ENCODE assay signal across 8 mouse cellular contexts in the genomic region with DNA sequence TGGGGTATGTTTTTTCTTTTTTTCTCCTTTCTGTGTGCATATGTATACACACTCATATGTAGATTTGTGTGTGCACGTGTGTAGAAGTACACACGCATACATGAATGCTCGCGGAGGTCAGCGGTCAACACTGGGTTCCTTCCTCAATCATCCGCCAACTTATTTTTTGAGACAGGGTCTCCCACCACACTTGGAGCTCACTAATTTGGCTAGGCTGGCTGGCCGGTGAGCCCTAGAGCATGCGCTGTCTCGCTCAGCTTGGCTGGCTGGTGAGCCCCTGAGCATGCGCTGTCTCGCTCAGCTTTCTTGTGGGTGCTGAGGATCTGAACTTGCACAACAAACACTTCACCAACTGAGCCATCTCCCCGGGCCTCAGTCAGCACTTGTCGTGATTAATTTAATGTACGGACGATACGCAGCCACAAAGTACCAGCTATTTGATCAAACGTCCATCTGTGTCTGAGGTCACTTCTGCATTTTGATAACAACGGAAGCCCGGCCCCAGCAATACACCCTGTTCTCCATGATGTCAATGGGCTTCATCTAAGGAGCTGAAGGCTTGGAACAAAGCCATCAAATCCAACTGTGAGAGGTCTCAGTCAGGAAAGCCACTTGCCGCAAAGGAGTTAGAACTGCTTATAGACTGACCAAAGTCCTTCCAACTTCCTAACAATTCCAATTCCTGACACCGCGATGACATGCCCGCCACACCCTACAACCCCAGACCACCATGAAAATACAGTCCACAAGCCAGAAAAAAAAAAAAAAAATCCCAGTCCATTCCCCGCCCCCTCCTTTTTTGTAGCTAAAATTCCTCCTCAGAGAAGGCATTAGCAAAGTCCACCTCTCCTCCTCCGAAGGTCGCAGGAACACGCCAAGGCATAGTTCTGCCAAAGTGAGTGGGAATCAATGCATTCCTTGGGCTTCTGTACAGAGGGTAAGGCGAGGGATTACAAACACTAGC. TPM values are rescaled to one million over a fixed set of nuclear protein-coding genes. Genes with fewer than 3 reads are reported as not detected.
DNase-seq lines count a peak whose midpoint lies in the region; ATAC-seq and TF ChIP-seq lines count a peak whose summit lies in the region.

No protein-coding gene starts in this region.

- H3K27ac ChIP-seq in ES-E14 (ENCODE audit: insufficient read depth, low read depth, low read length, poor library complexity, severe bottlenecking) = peak overlapping the region; percentile 77
- H3K27ac ChIP-seq in heart, embryonic 12.5 days (ENCODE audit: poor library complexity, severe bottlenecking) = no peak overlapping the region
- H3K27ac ChIP-seq in limb, embryonic 13.5 days = no peak overlapping the region
- H3K27ac ChIP-seq in midbrain, embryonic 13.5 days = no peak overlapping the region

- no peaks in the 10 kb centered on the region for H3K36me3 ChIP-seq in ES-E14 (ENCODE audit: control insufficient read depth, insufficient read depth, low read length, poor library complexity, severe bottlenecking)
- H3K36me3 ChIP-seq in heart, embryonic 12.5 days = no peaks in the 10 kb centered on the region
- no peaks in the 10 kb centered on the region for H3K36me3 ChIP-seq in limb, embryonic 13.5 days
- H3K36me3 ChIP-seq in midbrain, embryonic 13.5 days = no peaks in the 10 kb centered on the region

- H3K4me3 ChIP-seq in ES-E14 (ENCODE audit: insufficient read depth in 1 of 2, low read depth in 1 of 2, low read length in 2 of 2, poor library complexity in 1 of 2, severe bottlenecking in 1 of 2) = peak overlapping the region; percentile 42 to 44
- H3K4me3 ChIP-seq in heart, embryonic 12.5 days = peak overlapping the region; percentile 21; the same call in 1 of the 2 replicates
- no peak overlapping the region for H3K4me3 ChIP-seq in limb, embryonic 13.5 days
- no peak overlapping the region for H3K4me3 ChIP-seq in midbrain, embryonic 13.5 days (replicated peaks)

- H3K4me2 ChIP-seq in heart, embryonic 12.5 days = peak overlapping the region; percentile 52
- H3K4me2 ChIP-seq in limb, embryonic 13.5 days (replicated peaks) = peak overlapping the region; percentile 33
- H3K4me2 ChIP-seq in midbrain, embryonic 13.5 days (replicated peaks) = peak overlapping the region; percentile 22; the same call in 1 of the 2 replicates

- no peaks in the 10 kb centered on the region for H3K27me3 ChIP-seq in heart, embryonic 12.5 days (replicated peaks)
- H3K27me3 ChIP-seq in limb, embryonic 13.5 days = peaks cover 17% of the 10 kb centered on the region
- no peaks in the 10 kb centered on the region for H3K27me3 ChIP-seq in midbrain, embryonic 13.5 days

- H3K9ac ChIP-seq in ES-E14 (ENCODE audit: insufficient read depth, low read depth, low read length, poor library complexity, severe bottlenecking) = peak overlapping the region; percentile 48; the same call in 1 of the 2 replicates
- H3K9ac ChIP-seq in heart, embryonic 12.5 days = no peak overlapping the region
- H3K9ac ChIP-seq in limb, embryonic 13.5 days = no peak overlapping the region
- H3K9ac ChIP-seq in midbrain, embryonic 13.5 days (replicated peaks) = no peak overlapping the region; the same call in 1 of the 2 replicates

- in situ Hi-C loops in ES-E14 (cut with MboI; ENCODE audit: low sequenced_read_pairs in 2 of 2, unreplicated experiment in 2 of 2) = loop anchor here in 1 of 2 experiments (5.0 to 10.0 kb wide), 2 partner anchors 267 to 425 kb away; a partner anchor contains a TSS

- WGBS in heart, embryonic 12.5 days = 41% methylated on average over 28 of the region's 28 CpGs
- WGBS in limb, embryonic 13.5 days = 52% methylated on average over 28 of the region's 28 CpGs
- 57% methylated on average over 28 of the region's 28 CpGs for WGBS in midbrain, embryonic 13.5 days

- peak; percentile 59 for DNase-seq in ES-E14 (ENCODE audit: low read depth, low spot score)
- DNase-seq in brain, adult 2 months (ENCODE audit: low read depth, low spot score) = peak; percentile 68
- no peak for DNase-seq in spleen, postnatal 36 days (ENCODE audit: low spot score in 2 of 2)
- no peak for DNase-seq in urinary bladder, postnatal 36 days (ENCODE audit: low spot score in 2 of 2)

- peak; percentile 49; the same call in 1 of the 2 replicates for ATAC-seq in heart, embryonic 12.5 days (ENCODE audit: insufficient number of reproducible peaks, low FRiP score)
- ATAC-seq in limb, embryonic 13.5 days (ENCODE audit: low FRiP score, low read depth) = peak; percentile 32; the same call in 1 of the 2 replicates
- no peak for ATAC-seq in midbrain, embryonic 13.5 days
- ATAC-seq in erythroid progenitor cell, adult 5-6 weeks (replicated peaks; ENCODE audit: low FRiP score, poor library complexity, severe bottlenecking) = no peak

- H3K4me1 ChIP-seq in ES-E14 (ENCODE audit: control insufficient read depth in 2 of 2, insufficient read depth in 2 of 2, low read length in 2 of 2, poor library complexity in 1 of 2) = peaks cover 4 to 17% of the 10 kb centered on the region in 2 experiments
- peaks cover 13% of the 10 kb centered on the region; the same call in 1 of the 2 replicates for H3K4me1 ChIP-seq in heart, embryonic 12.5 days (replicated peaks)
- no peaks in the 10 kb centered on the region for H3K4me1 ChIP-seq in limb, embryonic 13.5 days
- H3K4me1 ChIP-seq in midbrain, embryonic 13.5 days (replicated peaks) = no peaks in the 10 kb centered on the region; the same call in 1 of the 2 replicates

- no peaks in the 10 kb centered on the region for H3K9me3 ChIP-seq in ES-E14 (ENCODE audit: control insufficient read depth, insufficient read depth, low read depth, low read length)
- H3K9me3 ChIP-seq in heart, embryonic 12.5 days (replicated peaks) = no peaks in the 10 kb centered on the region
- H3K9me3 ChIP-seq in limb, embryonic 13.5 days = no peaks in the 10 kb centered on the region
- no peaks in the 10 kb centered on the region for H3K9me3 ChIP-seq in midbrain, embryonic 13.5 days

TF ChIP-seq in ES-E14, 5 proteins besides CTCF, POLR2A, EP300 and RAD21:
- TF ChIP-seq MAFK (IDR thresholded peaks at IDR 0.05; ENCODE audit: insufficient read depth, low read depth, low read length) (no peak), ZNF384 (IDR thresholded peaks at IDR 0.05; ENCODE audit: low read depth, low read length) (peak; percentile 93)

RNA-seq across cellular contexts. Expression of a gene that starts 29.6 kb away (rescaled TPM):
- 62.1 and 83.4 TPM in 2 replicates for total RNA-seq in ES-E14 (2012; rRNA removed)
- 142 and 147 TPM in 2 replicates for polyA plus RNA-seq in heart, embryonic 12.5 days (2016; fragmentation: Nextera tagmentation; extraction: Ambion mirVana)
- 146 and 149 TPM in 2 replicates for polyA plus RNA-seq in limb, embryonic 13.5 days (2015; fragmentation: Nextera tagmentation; extraction: Ambion mirVana)
- polyA plus RNA-seq in midbrain, embryonic 13.5 days (2015; fragmentation: Nextera tagmentation; extraction: Ambion mirVana) = 136 and 147 TPM in 2 replicates
- total RNA-seq in erythroid progenitor cell, adult 5-6 weeks (2015; ENCODE audit: low replicate concordance) = 65.2 and 80.1 TPM in 2 replicates
- 113 and 118 TPM in 2 replicates for total RNA-seq in erythroid progenitor cell, adult 5-6 weeks (2017; ENCODE audit: low replicate concordance)

Comparison
In these comparisons a context has a peak if more than half of its experiments do, and no peak if none do; other contexts are left out.
1. DNase-seq: peak in ES-E14 (single experiment) and brain, adult 2 months (single experiment); none in spleen, postnatal 36 days (0 of 2) and urinary bladder, postnatal 36 days (0 of 2).
2. H3K4me3 ChIP-seq: peak in ES-E14 (2 of 2) and heart, embryonic 12.5 days (single experiment); none in limb, embryonic 13.5 days (single experiment) and midbrain, embryonic 13.5 days (single experiment).
3. ATAC-seq: peak in heart, embryonic 12.5 days (single experiment) and limb, embryonic 13.5 days (single experiment); none in midbrain, embryonic 13.5 days (single experiment) and erythroid progenitor cell, adult 5-6 weeks (single experiment).
4. Peak in every context shown above with its lines, with median percentiles within 50 percentile points of each other: H3K4me2 ChIP-seq.